Mouse (Mus musculus) MEL (cell line): ENCODE data around the gene Nell1.

ENCODE experiments used
- MAFK ChIP-seq: IDR thresholded peaks from 2 replicates; pipeline ENCODE4 v1.6.1; 2011; ENCODE audit warnings: low read depth, mild to moderate bottlenecking, low read length, improper control_type of control experiment, borderline replicate concordance
- NELFE ChIP-seq: IDR thresholded peaks from 2 replicates; pipeline ENCODE4 v1.6.1; 2011; ENCODE audit warnings: low read depth, low read length, improper control_type of control experiment
- POLR2A ChIP-seq, 2 experiments: IDR thresholded peaks; 2 replicates each; pipeline ENCODE4 v1.6.1; 2011 to 2012; ENCODE audit warnings: low read length in 2 of 2, mild to moderate bottlenecking in 2 of 2, control low read depth in 1 of 2, improper control_type of control experiment in 1 of 2, low read depth in 1 of 2, moderate library complexity in 1 of 2; ENCODE audit not compliant: control insufficient read depth in 1 of 2, insufficient read depth in 1 of 2, poor library complexity in 1 of 2
- POLR2AphosphoS2 ChIP-seq: IDR thresholded peaks from 2 replicates; pipeline ENCODE4 v1.6.1; 2011; ENCODE audit warnings: low read length, improper control_type of control experiment
- SIN3A ChIP-seq: IDR thresholded peaks from 2 replicates; pipeline ENCODE4 v1.6.1; 2012; ENCODE audit warnings: low read length, improper control_type of control experiment, inconsistent platforms
- TAL1 ChIP-seq: IDR thresholded peaks from 2 replicates; pipeline ENCODE4 v1.6.1; 2012; ENCODE audit warnings: mild to moderate bottlenecking, inconsistent platforms, low read length, moderate library complexity, mixed read lengths
- UBTF ChIP-seq: IDR thresholded peaks from 2 replicates; pipeline ENCODE4 v1.6.1; 2012; ENCODE audit warnings: low read depth, mild to moderate bottlenecking, inconsistent platforms, low read length, improper control_type of control experiment, moderate library complexity, borderline replicate concordance; ENCODE audit not compliant: insufficient read depth
- ZC3H11A ChIP-seq: IDR thresholded peaks from 2 replicates; pipeline ENCODE4 v1.6.1; 2012; ENCODE audit warnings: low read depth, mild to moderate bottlenecking, inconsistent platforms, low read length, improper control_type of control experiment
- ZNF384 ChIP-seq: IDR thresholded peaks from 2 replicates; pipeline ENCODE4 v1.6.1; 2012; ENCODE audit warnings: low read depth, mild to moderate bottlenecking, inconsistent platforms, low read length, improper control_type of control experiment

- TF ChIP-seq TAL1 = no peak
- TF ChIP-seq NELFE = no peak
- TF ChIP-seq UBTF = no peak
- TF ChIP-seq POLR2AphosphoS2 = no peak
- TF ChIP-seq ZC3H11A = no peak
- no peak for TF ChIP-seq ZNF384
- no peak for TF ChIP-seq MAFK
- no peak for TF ChIP-seq SIN3A
- TF ChIP-seq POLR2A (IDR thresholded peaks at IDR 0.05; ENCODE audit: control insufficient read depth in 1 of 2, insufficient read depth in 1 of 2, low read depth in 1 of 2, low read length in 2 of 2, poor library complexity in 1 of 2) = no peak
Observed at GRCm38 (mm10) chr7:50410421-50410820, 435.8 kb downstream of the Nell1 start.
